Mouse (Mus musculus): Measurements from ENCODE around the gene Agap1.

- TF ChIP-seq POLR2A (IDR thresholded peaks at IDR 0.05; ENCODE audit: borderline replicate concordance, control insufficient read depth, low read depth, low read length) (no peak), CTCF (IDR thresholded peaks at IDR 0.05; ENCODE audit: control insufficient read depth, insufficient read depth, low read length) (peak; percentile 54)
These were observed 71.2 kb downstream of the Agap1 start for GRCm38 (mm10) chr1:89525825-89526224.

All from bone marrow, adult 2 months (tissue).